Mouse (Mus musculus) midbrain, embryonic 12.5 days (tissue): ENCODE results near the gene Btc. TPM values are rescaled to one million over a fixed set of nuclear protein-coding genes. Genes with fewer than 3 reads are reported as not detected.

Experiments used
- ATAC-seq: fragments of 200-750 bp; cut with Nextera tagmentation; 2 replicates; pipeline ENCODE4 v1.8.0; 2017; ENCODE audit warnings: low read depth, moderate TSS enrichment, moderate library complexity; ENCODE audit not compliant: low FRiP score
- H3K27ac ChIP-seq: fragments of 300-500 bp; sonication (generic); replicated peaks from 2 replicates; pipeline ENCODE4 v1.5.1; 2016; ENCODE audit warnings: mild to moderate bottlenecking
- H3K27me3 ChIP-seq: fragments of 300-500 bp; sonication (generic); 2 replicates; pipeline ENCODE4 v1.6.1; 2016; ENCODE audit warnings: mild to moderate bottlenecking
- H3K36me3 ChIP-seq: fragments of 300-500 bp; sonication (generic); 2 replicates; pipeline ENCODE4 v1.6.1; 2016
- H3K4me1 ChIP-seq: fragments of 300-500 bp; sonication (generic); 2 replicates; pipeline ENCODE4 v1.6.1; 2016
- H3K4me2 ChIP-seq: fragments of 300-500 bp; sonication (generic); replicated peaks from 2 replicates; pipeline ENCODE4 v1.6.1; 2016; ENCODE audit warnings: mild to moderate bottlenecking, moderate library complexity
- H3K4me3 ChIP-seq: fragments of 300-500 bp; sonication (generic); 2 replicates; pipeline ENCODE4 v1.5.1; 2016; ENCODE audit warnings: mild to moderate bottlenecking
- H3K9ac ChIP-seq: fragments of 300-500 bp; sonication (generic); replicated peaks from 2 replicates; pipeline ENCODE4 v1.6.1; 2016; ENCODE audit warnings: mild to moderate bottlenecking, moderate library complexity
- H3K9me3 ChIP-seq: fragments of 300-500 bp; sonication (generic); 2 replicates; pipeline ENCODE4 v1.6.1; 2016; ENCODE audit warnings: mild to moderate bottlenecking
- WGBS: fragments of 180-500 bp; shearing (Covaris S2); methylation state at CpG from one replicate; pipeline ENCODE4 v1.1.7; 2016; 5-methylcytosine and 5-hydroxymethylcytosine counted together
- polyA plus RNA-seq: library from polyadenylated mRNA; unstranded; fragments of >200 nt; fragmentation: Nextera tagmentation; extraction: Ambion mirVana; gene quantifications from 2 replicates; pipeline ENCODE4 v1.2.1, GENCODE M21; 2016

The Btc gene
- polyA plus RNA-seq, 1 experiment from 2014 or later: not detected

DNA sequence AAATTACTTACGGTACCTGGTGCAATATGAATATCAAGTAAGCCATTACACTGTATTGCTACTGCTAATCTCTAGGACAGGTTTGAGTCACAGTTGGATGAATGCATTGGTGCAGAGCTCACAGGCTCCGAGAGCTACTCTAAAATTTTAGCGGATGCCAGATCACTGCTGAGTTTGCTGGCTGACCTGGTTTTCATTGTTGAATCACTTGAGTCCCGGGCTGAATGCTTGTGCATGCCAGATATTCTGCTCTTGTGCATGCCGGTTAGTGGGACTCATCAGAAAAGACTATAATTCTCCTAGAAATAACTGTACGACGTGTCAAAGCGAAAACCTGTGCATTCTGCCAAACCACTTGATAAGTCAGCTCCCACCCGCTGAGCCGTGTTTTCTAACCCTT, 35.9 kb downstream of the Btc start:
- Histone ChIP-seq H3K9ac (no peak overlapping the region), H3K9me3 (no peaks in the 10 kb centered on the region), H3K27me3 (no peaks in the 10 kb centered on the region), H3K4me3 (no peak overlapping the region), H3K4me1 (no peaks in the 10 kb centered on the region), H3K27ac (no peak overlapping the region), H3K4me2 (no peak overlapping the region), H3K36me3 (no peaks in the 10 kb centered on the region)
- ATAC-seq: no peak
- WGBS: 89% methylated on average over 10 of the region's 10 CpGs

DNA sequence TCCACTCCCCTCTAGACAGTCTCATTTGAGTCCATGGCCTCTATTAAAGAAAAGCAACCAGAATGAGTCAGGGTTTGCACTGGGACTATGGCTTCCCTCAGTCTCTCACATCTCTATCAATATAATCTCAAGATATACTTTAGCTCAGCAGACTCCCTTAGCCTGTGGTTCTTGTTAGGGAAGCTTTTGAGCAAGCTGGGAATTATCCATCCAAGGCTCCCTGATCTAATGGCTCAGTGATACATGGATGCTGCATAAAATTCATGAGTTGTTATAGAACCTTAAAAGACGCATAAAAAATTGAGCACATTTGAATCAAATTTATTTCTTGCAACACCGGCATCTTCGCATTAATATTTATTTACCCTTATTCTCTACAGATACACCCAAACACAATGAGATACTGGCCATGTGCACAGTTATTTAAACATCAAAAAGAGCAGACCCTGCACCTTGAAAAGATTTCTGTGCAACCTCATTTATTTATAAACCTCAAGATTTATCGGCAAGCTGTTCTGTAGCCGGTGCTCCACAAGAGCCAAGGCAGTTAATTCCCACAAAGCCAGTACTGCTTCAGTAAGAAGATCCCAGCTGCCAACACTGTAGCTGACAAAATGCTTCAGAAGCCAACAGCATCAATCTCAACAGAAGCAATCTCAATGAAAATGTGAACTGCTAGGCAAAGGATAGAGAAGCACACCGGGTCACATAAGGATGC, 39.4 kb downstream of the Btc start:
- 87% methylated on average over 6 of the region's 6 CpGs for WGBS
- Histone ChIP-seq H3K9me3 (no peaks in the 10 kb centered on the region), H3K27me3 (no peaks in the 10 kb centered on the region), H3K27ac (no peak overlapping the region), H3K4me3 (no peak overlapping the region), H3K4me1 (no peaks in the 10 kb centered on the region), H3K36me3 (no peaks in the 10 kb centered on the region), H3K4me2 (no peak overlapping the region), H3K9ac (no peak overlapping the region)
- no peak for ATAC-seq

DNA sequence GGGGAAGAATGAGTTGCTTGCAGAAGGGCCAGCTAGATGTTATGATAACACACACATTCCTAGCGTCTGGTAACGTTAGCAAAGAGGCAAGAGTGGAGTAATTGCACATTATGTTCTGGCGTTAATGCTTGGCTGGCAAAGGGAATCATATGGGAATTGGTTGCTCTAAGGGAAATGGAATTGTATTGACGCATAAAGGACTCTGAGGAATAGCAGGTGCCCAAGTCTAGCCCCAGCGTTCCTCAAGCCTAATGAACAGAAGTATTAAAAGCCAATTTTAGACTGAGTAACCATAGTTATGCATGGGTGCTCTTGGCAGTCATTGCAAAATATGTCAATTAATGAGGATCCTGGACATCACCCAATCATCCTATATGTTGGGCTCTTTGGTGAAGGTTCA, 50.1 kb downstream of the Btc start:
- H3K9me3 ChIP-seq: no peaks in the 10 kb centered on the region
- H3K27ac ChIP-seq: no peak overlapping the region
- H3K27me3 ChIP-seq: no peaks in the 10 kb centered on the region
- no peak overlapping the region for H3K4me2 ChIP-seq
- ATAC-seq: no peak
- no peak overlapping the region for H3K4me3 ChIP-seq
- WGBS: 82% methylated on average over 5 of the region's 5 CpGs
- no peaks in the 10 kb centered on the region for H3K36me3 ChIP-seq
- no peaks in the 10 kb centered on the region for H3K4me1 ChIP-seq
- H3K9ac ChIP-seq: no peak overlapping the region

DNA sequence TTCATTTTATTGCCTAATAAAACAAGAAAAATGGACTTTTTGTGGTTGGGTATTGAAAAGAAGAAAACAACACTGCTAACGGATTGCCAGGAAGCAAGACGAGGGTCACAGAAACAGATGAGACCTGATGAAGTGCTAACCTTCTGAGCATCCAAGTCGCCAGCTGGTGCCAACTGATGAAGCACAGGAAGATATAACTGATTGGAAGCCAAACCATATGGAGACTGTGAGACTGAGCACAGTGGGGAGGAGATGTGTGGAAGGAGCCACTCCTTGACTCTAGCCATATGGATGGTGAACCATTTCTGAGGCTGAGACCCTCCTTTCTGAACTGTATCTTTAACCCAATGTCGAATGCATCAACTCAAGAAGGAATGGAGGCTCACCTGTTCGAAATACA, 57.1 kb downstream of the Btc start:
- no peak for ATAC-seq
- Histone ChIP-seq H3K36me3 (no peaks in the 10 kb centered on the region), H3K27me3 (no peaks in the 10 kb centered on the region), H3K4me3 (no peak overlapping the region), H3K9ac (no peak overlapping the region), H3K4me1 (no peaks in the 10 kb centered on the region), H3K27ac (no peak overlapping the region), H3K9me3 (no peaks in the 10 kb centered on the region), H3K4me2 (no peak overlapping the region)
- 88% methylated on average over 5 of the region's 5 CpGs for WGBS

DNA sequence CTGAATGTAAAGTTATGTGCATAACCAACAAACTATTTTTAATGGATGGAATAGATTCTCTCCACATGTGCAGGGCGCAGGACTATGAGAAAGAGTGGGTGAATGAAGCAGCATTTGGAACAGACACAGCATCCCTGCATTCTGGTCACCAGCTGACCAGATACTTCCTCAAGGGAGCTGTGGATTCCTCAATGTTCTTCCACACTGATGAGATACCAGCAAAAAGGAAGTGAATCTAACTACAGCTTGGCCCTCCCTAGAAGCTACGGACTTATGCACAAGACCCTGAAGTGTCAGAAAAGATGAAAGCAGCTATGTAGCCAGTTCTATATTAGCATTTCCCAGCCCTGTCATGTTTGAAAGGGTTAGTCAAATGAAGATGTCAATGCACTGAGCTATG, 57.7 kb downstream of the Btc start:
- no peaks in the 10 kb centered on the region for H3K9me3 ChIP-seq
- H3K36me3 ChIP-seq: no peaks in the 10 kb centered on the region
- H3K4me1 ChIP-seq: no peaks in the 10 kb centered on the region
- no peak overlapping the region for H3K9ac ChIP-seq
- WGBS: 94% methylated on average over 2 of the region's 2 CpGs
- H3K4me2 ChIP-seq: no peak overlapping the region
- H3K27ac ChIP-seq: no peak overlapping the region
- H3K4me3 ChIP-seq: no peak overlapping the region
- no peak for ATAC-seq
- H3K27me3 ChIP-seq: no peaks in the 10 kb centered on the region

DNA sequence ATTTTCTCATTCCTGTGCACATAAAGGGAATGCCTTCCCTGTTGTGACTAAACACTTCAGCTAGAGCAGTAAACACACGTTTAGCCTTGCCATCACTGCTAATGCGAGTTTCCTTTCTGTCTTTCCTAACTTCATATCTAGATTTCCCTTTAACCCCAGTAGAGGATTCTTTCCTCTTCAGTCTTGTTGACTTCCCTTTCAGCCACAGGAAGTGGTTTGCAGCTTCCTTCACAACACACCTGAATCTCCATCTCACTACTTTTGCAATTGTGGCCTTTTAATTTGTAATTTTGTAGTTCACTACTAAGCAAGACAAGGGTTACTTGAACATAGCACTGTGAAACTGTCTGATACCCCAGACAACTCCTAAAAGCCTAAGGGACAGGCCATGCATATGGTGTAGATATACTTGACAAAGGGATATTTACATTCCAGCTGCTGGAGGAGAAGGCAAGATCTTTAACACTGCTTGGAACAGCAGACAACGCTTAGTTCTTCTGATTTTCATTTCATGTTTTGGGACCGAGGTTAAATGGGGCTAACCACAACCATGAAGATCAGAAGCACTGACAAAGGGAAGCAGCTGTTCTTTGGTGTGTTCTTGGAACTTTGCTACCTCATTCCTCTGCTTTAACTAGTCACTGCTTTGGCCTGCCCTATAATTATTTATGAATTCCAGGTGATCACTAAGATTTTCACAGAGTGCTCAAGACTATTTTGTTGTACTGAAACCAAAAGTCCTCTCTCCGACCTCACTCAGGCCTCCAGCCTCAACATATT, 60.6 kb downstream of the Btc start:
- no peak overlapping the region for H3K4me2 ChIP-seq
- no peak overlapping the region for H3K4me3 ChIP-seq
- ATAC-seq: no peak
- no peak overlapping the region for H3K9ac ChIP-seq
- H3K4me1 ChIP-seq: no peaks in the 10 kb centered on the region
- no peak overlapping the region for H3K27ac ChIP-seq
- no peaks in the 10 kb centered on the region for H3K36me3 ChIP-seq
- no peaks in the 10 kb centered on the region for H3K9me3 ChIP-seq
- WGBS: 92% methylated on average over 5 of the region's 5 CpGs
- H3K27me3 ChIP-seq: no peaks in the 10 kb centered on the region

DNA sequence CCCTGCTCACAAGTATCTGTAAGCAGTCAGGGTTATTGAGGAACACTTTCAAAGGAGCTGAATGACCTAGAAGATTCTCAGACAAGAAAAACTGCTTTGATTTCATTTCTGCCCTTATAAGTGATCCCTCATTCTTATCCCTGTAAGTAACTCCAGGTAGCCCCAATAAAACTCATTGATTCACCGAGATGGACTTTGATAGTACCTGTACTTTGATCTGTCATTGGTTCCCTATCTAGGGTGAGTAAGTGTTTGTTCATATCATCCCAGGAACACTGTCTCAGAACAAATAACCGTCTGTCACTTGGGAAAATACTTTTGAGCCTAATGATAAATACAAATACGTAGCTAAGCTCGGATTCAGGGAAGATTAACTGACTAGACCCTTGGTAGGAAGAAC, 68.6 kb downstream of the Btc start:
- Histone ChIP-seq H3K4me3 (no peak overlapping the region), H3K9me3 (no peaks in the 10 kb centered on the region), H3K4me2 (no peak overlapping the region), H3K36me3 (no peaks in the 10 kb centered on the region), H3K27me3 (no peaks in the 10 kb centered on the region), H3K4me1 (no peaks in the 10 kb centered on the region), H3K27ac (no peak overlapping the region), H3K9ac (no peak overlapping the region)
- no peak for ATAC-seq
- 92% methylated on average over 4 of the region's 4 CpGs for WGBS

DNA sequence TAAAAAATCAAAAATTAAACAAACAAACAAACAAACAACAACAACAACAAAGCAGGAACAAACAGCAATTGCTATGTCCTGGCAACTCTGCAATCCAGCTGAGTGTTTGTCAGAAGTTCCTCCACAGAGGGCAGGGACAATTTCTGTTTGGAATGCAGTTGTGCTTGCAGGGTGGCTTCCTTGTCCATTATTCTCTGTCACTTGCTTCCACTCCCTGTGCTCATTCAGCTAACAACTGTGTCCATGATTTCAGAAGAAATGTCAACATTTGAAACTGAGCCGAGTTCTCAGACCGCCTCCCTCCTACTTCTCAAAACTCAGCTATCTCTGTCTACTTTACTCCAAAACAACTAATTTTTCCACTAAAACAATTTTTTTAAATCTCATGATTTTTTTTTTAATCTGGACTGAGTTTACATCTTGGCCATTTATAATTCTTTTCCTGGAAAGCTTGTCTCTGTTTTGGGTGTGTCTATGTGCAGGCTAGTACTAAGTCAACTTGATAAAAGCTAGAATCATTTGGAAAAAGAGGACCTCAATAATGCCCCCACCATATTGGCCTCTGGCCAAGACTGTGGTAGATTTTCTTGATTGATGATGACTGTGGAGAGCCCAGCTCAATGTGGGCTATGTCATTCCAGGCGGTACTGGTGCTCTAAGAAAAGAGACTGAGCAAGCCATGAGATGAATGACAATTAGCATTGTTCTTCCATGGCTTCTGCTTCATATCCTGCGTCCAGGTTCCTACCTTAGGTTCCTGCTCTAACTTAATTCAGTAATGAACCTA, 70.5 kb downstream of the Btc start:
- WGBS: 87% methylated on average over 4 of the region's 4 CpGs
- H3K9ac ChIP-seq: no peak overlapping the region
- no peaks in the 10 kb centered on the region for H3K36me3 ChIP-seq
- no peak overlapping the region for H3K4me3 ChIP-seq
- no peak overlapping the region for H3K4me2 ChIP-seq
- no peak overlapping the region for H3K27ac ChIP-seq
- no peak for ATAC-seq
- H3K4me1 ChIP-seq: no peaks in the 10 kb centered on the region
- no peaks in the 10 kb centered on the region for H3K9me3 ChIP-seq
- no peaks in the 10 kb centered on the region for H3K27me3 ChIP-seq

DNA sequence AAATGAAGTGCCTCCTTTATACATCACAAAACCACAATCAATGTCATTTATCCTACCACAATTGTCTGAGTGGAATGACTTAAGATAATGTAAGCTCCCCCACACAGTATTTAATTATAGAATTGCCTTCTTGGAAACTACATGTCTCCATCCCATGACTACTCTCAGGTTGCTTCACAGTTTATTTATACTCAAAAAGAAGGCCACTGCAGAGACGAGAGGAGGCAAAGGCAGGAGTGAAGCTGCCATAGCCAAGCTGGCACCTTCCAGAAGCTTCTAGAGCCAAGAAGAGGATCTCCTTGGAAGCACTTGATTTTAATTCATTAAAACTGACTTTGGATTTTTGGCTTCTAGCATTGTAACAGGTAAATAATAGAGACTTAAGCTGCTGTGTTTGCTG, 81.0 kb downstream of the Btc start:
- 74% methylated on average over 1 of the region's 1 CpGs for WGBS
- ATAC-seq: no peak

DNA sequence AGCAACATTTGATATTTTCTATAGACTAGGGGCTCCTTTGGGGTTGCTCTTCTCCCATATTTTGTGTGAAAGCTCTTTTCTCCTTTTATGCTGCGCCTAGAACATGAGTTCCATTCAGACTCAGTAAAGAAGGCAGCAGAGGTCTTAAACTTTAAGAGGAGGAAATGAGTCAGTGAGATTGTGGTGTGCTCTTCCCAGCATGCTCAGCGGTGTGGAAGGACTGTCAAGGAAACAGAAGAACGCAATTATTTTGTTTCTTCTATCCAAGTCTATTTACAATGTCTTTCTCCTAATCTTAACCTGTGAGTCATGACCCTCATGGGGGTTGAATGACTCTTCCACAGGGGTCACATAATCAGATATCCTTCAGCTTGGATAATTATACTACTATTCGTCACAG, 82.4 kb downstream of the Btc start:
- Histone ChIP-seq H3K9me3 (no peaks in the 10 kb centered on the region), H3K36me3 (no peaks in the 10 kb centered on the region), H3K27ac (no peak overlapping the region), H3K4me3 (no peak overlapping the region), H3K27me3 (no peaks in the 10 kb centered on the region), H3K4me2 (no peak overlapping the region), H3K9ac (no peak overlapping the region), H3K4me1 (no peaks in the 10 kb centered on the region)
- 90% methylated on average over 4 of the region's 4 CpGs for WGBS
- ATAC-seq: no peak

More for the DNA sequence above, 81.0 kb downstream of the Btc start:
- Histone ChIP-seq H3K36me3 (no peaks in the 10 kb centered on the region), H3K27ac (no peak overlapping the region), H3K9ac (no peak overlapping the region), H3K27me3 (no peaks in the 10 kb centered on the region), H3K4me1 (no peaks in the 10 kb centered on the region), H3K4me3 (no peak overlapping the region), H3K4me2 (no peak overlapping the region), H3K9me3 (no peaks in the 10 kb centered on the region)

DNA sequence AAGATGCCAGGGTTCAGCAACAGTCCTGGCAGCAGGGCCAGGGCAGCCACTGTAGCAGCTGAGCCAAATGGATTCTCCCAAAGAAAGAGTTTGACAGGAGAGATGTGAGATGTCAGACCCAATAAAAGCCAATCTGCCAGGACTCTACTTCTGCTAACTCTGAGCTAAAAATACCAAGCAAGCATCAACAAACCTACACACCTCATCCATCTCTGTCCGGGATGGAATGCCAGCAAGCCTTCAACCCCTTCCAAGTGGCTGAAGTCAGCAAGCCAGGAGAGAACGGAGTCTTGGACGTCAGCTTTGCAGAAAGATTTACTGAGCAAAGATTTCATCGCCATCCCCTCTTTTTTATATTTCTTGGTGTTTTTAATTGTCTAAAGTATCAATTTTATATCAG, 88.8 kb downstream of the Btc start:
- Histone ChIP-seq H3K4me1 (no peaks in the 10 kb centered on the region), H3K9ac (no peak overlapping the region), H3K27me3 (no peaks in the 10 kb centered on the region), H3K9me3 (no peaks in the 10 kb centered on the region), H3K4me2 (no peak overlapping the region), H3K27ac (no peak overlapping the region), H3K4me3 (no peak overlapping the region), H3K36me3 (no peaks in the 10 kb centered on the region)
- no peak for ATAC-seq
- WGBS: 96% methylated on average over 4 of the region's 4 CpGs

DNA sequence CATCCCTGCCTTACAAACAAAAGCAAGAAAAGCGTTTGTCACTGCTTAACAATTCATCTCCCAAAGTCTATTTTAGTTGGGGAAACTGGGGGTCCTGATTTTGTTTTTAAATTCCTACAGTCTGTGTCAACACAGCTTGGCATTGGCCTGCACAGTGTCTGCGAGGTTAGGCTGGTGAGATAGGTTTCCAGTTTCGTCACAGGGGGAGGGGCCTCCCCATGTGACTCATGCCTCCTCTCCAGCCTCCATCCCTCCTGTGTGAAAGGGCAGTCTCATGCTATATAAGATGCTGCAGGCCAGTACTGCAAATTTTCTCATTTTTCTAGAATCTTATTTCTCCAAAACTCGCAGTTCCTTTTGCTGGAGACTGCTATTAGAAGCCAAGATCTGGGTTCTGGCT, 91.0 kb downstream of the Btc start:
- Histone ChIP-seq H3K27me3 (no peaks in the 10 kb centered on the region), H3K27ac (no peak overlapping the region), H3K4me1 (no peaks in the 10 kb centered on the region), H3K4me2 (no peak overlapping the region), H3K9me3 (no peaks in the 10 kb centered on the region), H3K9ac (no peak overlapping the region), H3K4me3 (no peak overlapping the region), H3K36me3 (no peaks in the 10 kb centered on the region)
- WGBS: 39% methylated on average over 4 of the region's 4 CpGs
- ATAC-seq: no peak
